ENCODE assay signal across 18 mouse cellular contexts in the genomic region with DNA sequence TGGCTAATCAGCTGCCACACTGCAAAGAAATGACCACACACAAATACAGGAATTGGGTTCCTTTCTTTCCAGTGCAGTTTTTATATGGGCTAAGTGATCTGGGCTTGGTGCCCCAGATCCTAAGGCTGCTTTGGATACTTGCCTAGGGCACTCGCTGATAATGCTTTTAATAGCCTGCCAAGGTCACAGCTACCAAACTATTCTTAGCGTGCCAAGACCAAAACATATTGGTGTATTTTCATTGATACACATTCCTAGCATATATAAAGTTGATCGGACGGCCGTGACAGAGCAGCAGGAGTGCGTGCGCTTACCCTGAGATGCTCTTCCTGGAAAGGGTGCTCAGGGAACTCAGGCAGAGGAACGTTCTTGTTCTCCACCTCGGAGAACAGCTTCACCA. TPM values are rescaled to one million over a fixed set of nuclear protein-coding genes. Genes with fewer than 3 reads are reported as not detected.
DNase-seq lines count a peak whose midpoint lies in the region; ATAC-seq lines count a peak whose summit lies in the region.
"Had no signal": no experiment of that assay in that cellular context is flagged by ENCODE, and none has a peak within 500 bp of the region (broad histone marks: within the 10 kb centered on the region; RNA-seq: fewer than 3 reads in every experiment).

No protein-coding gene starts in this region.

- no peak overlapping the region for H3K4me2 ChIP-seq in forebrain, embryonic 14.5 days (ENCODE audit: low read length)
- no peak overlapping the region for H3K4me2 ChIP-seq in forebrain, embryonic 16.5 days (ENCODE audit: low read length)
- H3K4me2 ChIP-seq in heart, embryonic 11.5 days = no peak overlapping the region; the same call in 1 of the 2 replicates
- H3K4me2 ChIP-seq: hindbrain, embryonic 14.5 days; limb, embryonic 15.5 days; neural tube, embryonic 15.5 days had no signal

- no peak overlapping the region for H3K27ac ChIP-seq in forebrain, embryonic 14.5 days (ENCODE audit: low read depth, low read length)
- H3K27ac ChIP-seq in forebrain, embryonic 16.5 days (ENCODE audit: low read length) = no peak overlapping the region
- H3K27ac ChIP-seq in brown adipose tissue, adult 24 weeks (replicated peaks; ENCODE audit: low read depth, low read length) = peak overlapping the region; percentile 59
- peak overlapping the region; percentile 47; the same call in 1 of the 2 replicates for H3K27ac ChIP-seq in heart, embryonic 11.5 days (ENCODE audit: low read depth, low read length)
- H3K27ac ChIP-seq: embryonic facial prominence, embryonic 10.5 days; forebrain, embryonic 10.5 days; hindbrain, embryonic 14.5 days; kidney, postnatal 0 days; limb, embryonic 15.5 days; neural tube, embryonic 15.5 days had no signal

- peaks cover 19% of the 10 kb centered on the region for H3K36me3 ChIP-seq in forebrain, embryonic 14.5 days (ENCODE audit: control insufficient read depth, insufficient read depth, low read length)
- no peaks in the 10 kb centered on the region for H3K36me3 ChIP-seq in forebrain, embryonic 16.5 days (ENCODE audit: control insufficient read depth, insufficient read depth)
- H3K36me3 ChIP-seq in heart, embryonic 11.5 days (ENCODE audit: control insufficient read depth, insufficient read depth, low read length) = peaks cover 9% of the 10 kb centered on the region; the same call in 1 of the 2 replicates

- no peaks in the 10 kb centered on the region for H3K9me3 ChIP-seq in forebrain, embryonic 14.5 days (replicated peaks; ENCODE audit: control insufficient read depth, low read length)
- H3K9me3 ChIP-seq in forebrain, embryonic 16.5 days (ENCODE audit: control insufficient read depth, low read length) = no peaks in the 10 kb centered on the region
- H3K9me3 ChIP-seq in heart, embryonic 11.5 days (replicated peaks; ENCODE audit: control insufficient read depth, low read length) = no peaks in the 10 kb centered on the region
- H3K9me3 ChIP-seq: embryonic facial prominence, embryonic 10.5 days; forebrain, embryonic 10.5 days; limb, embryonic 15.5 days; neural tube, embryonic 15.5 days had no signal

- no peak for ATAC-seq in forebrain, embryonic 14.5 days
- ATAC-seq in forebrain, embryonic 16.5 days = no peak
- no peak for ATAC-seq in heart, embryonic 11.5 days (replicated peaks; ENCODE audit: insufficient number of reproducible peaks, low FRiP score, low TSS enrichment)
- ATAC-seq: midbrain, embryonic 16.5 days had no signal

- DNase-seq in forebrain, embryonic 14.5 days (ENCODE audit: low spot score) = peak; percentile 41
- peak; percentile 73 for DNase-seq in Muller cell, postnatal 12 days (ENCODE audit: inconsistent ontology term)
- no peak for DNase-seq in urinary bladder, postnatal 14 days (ENCODE audit: low spot score)
- no peak for DNase-seq in lung, postnatal 4 days
- no peak for DNase-seq in lung, postnatal 10 days
- DNase-seq: B cell, adult 2 months; lung, postnatal 14 days; spleen, adult 18-20 months had no signal

- no peak overlapping the region for H3K4me3 ChIP-seq in forebrain, embryonic 14.5 days (ENCODE audit: low read depth, low read length)
- H3K4me3 ChIP-seq in forebrain, embryonic 16.5 days (replicated peaks; ENCODE audit: low read length) = no peak overlapping the region
- no peak overlapping the region for H3K4me3 ChIP-seq in brown adipose tissue, adult 24 weeks (ENCODE audit: insufficient read depth, low read depth, low read length)
- no peak overlapping the region for H3K4me3 ChIP-seq in heart, embryonic 11.5 days (ENCODE audit: low read depth, low read length)
- H3K4me3 ChIP-seq: embryonic facial prominence, embryonic 10.5 days; forebrain, embryonic 10.5 days; limb, embryonic 15.5 days; neural tube, embryonic 15.5 days had no signal

- H3K27me3 ChIP-seq in forebrain, embryonic 14.5 days (replicated peaks; ENCODE audit: control insufficient read depth, insufficient read depth, low read length) = no peaks in the 10 kb centered on the region
- no peaks in the 10 kb centered on the region for H3K27me3 ChIP-seq in forebrain, embryonic 16.5 days (replicated peaks; ENCODE audit: control insufficient read depth, insufficient read depth, low read length)
- no peaks in the 10 kb centered on the region for H3K27me3 ChIP-seq in heart, embryonic 11.5 days (ENCODE audit: control insufficient read depth, insufficient read depth, low read length)
- H3K27me3 ChIP-seq: limb, embryonic 15.5 days; neural tube, embryonic 15.5 days had no signal

- WGBS in forebrain, embryonic 14.5 days = 73% methylated on average over 9 of the region's 9 CpGs
- 55% methylated on average over 9 of the region's 9 CpGs for WGBS in forebrain, embryonic 16.5 days
- 76% methylated on average over 9 of the region's 9 CpGs for WGBS in heart, embryonic 11.5 days (ENCODE audit: insufficient replicate concordance)

- H3K4me1 ChIP-seq in forebrain, embryonic 14.5 days (ENCODE audit: control insufficient read depth, insufficient read depth, low read length) = no peaks in the 10 kb centered on the region
- no peaks in the 10 kb centered on the region for H3K4me1 ChIP-seq in forebrain, embryonic 16.5 days (replicated peaks; ENCODE audit: control insufficient read depth, insufficient read depth, low read length)
- no peaks in the 10 kb centered on the region for H3K4me1 ChIP-seq in brown adipose tissue, adult 24 weeks (ENCODE audit: control insufficient read depth, insufficient read depth, insufficient read length, low read length)
- H3K4me1 ChIP-seq in heart, embryonic 11.5 days (ENCODE audit: control insufficient read depth, insufficient read depth, low read length) = no peaks in the 10 kb centered on the region; the same call in 1 of the 2 replicates
- H3K4me1 ChIP-seq: embryonic facial prominence, embryonic 10.5 days; forebrain, embryonic 10.5 days; limb, embryonic 15.5 days; neural tube, embryonic 15.5 days had no signal

- H3K9ac ChIP-seq in forebrain, embryonic 14.5 days (ENCODE audit: low read length) = no peak overlapping the region
- no peak overlapping the region for H3K9ac ChIP-seq in forebrain, embryonic 16.5 days (replicated peaks; ENCODE audit: low read depth, low read length)
- H3K9ac ChIP-seq in heart, embryonic 11.5 days (ENCODE audit: low read depth, low read length) = no peak overlapping the region
- H3K9ac ChIP-seq: hindbrain, embryonic 14.5 days; limb, embryonic 15.5 days; neural tube, embryonic 15.5 days had no signal

RNA-seq across cellular contexts. Expression of a gene that starts 22.6 kb away (rescaled TPM):
- polyA plus RNA-seq in forebrain, embryonic 14.5 days (2014; fragmentation: Nextera tagmentation; extraction: Ambion mirVana) = 37.4 and 38.2 TPM in 2 replicates
- polyA plus RNA-seq in forebrain, embryonic 16.5 days (2015; fragmentation: Nextera tagmentation; extraction: Ambion mirVana) = 31.9 and 36.4 TPM in 2 replicates
- 88.9 and 118 TPM in 2 replicates for polyA plus RNA-seq in brown adipose tissue, adult 24 weeks (2012; ENCODE audit: insufficient read depth, insufficient read length, missing spikeins)
- polyA plus RNA-seq in heart, embryonic 11.5 days (2014; fragmentation: Nextera tagmentation; extraction: Ambion mirVana) = 54.7 and 56.9 TPM in 2 replicates

Comparison
In these comparisons a context has a peak if more than half of its experiments do, and no peak if none do; other contexts are left out.
1. DNase-seq: peak in forebrain, embryonic 14.5 days (single experiment) and Muller cell, postnatal 12 days (single experiment); none in urinary bladder, postnatal 14 days (single experiment), lung, postnatal 4 days (0 of 2) and lung, postnatal 10 days (single experiment).
2. H3K27ac ChIP-seq: peak in brown adipose tissue, adult 24 weeks (single experiment) and heart, embryonic 11.5 days (single experiment); none in forebrain, embryonic 14.5 days (single experiment) and forebrain, embryonic 16.5 days (single experiment).